Mouse (Mus musculus) liver, adult 2 months (tissue): ENCODE measurements at regions not wholly inside any gene's neighbourhood (a gene's known extent, or its start where the extent isn't known, plus 50 kb on each side); places are given as distances from the start of the nearest gene placed in this dataset.

Source experiments
- DNase-seq: peaks from one replicate; pipeline ENCODE4 v3.0.0-alpha.2; 2011; ENCODE audit warnings: low read depth, low spot score; ENCODE audit errors: extremely low read depth
- H3K27ac ChIP-seq: fragments of 200-500 bp; replicated peaks from 2 replicates; pipeline ENCODE4 v1.5.1; 2012; ENCODE audit warnings: low read depth, mild to moderate bottlenecking, control low read depth, inconsistent platforms, low read length; ENCODE audit not compliant: insufficient read depth
- H3K27me3 ChIP-seq: fragments of 200-500 bp; 2 replicates; pipeline ENCODE4 v1.6.1; 2012; ENCODE audit warnings: mild to moderate bottlenecking, moderate library complexity, low read length, inconsistent platforms; ENCODE audit not compliant: control insufficient read depth, insufficient read depth
- H3K36me3 ChIP-seq: fragments of 200-500 bp; 2 replicates; pipeline ENCODE4 v1.6.1; 2012; ENCODE audit warnings: low read length, inconsistent platforms; ENCODE audit not compliant: control insufficient read depth, insufficient read depth
- H3K4me1 ChIP-seq: fragments of 200-500 bp; 2 replicates; pipeline ENCODE4 v1.6.1; 2011; ENCODE audit warnings: low read length; ENCODE audit not compliant: control insufficient read depth, insufficient read depth
- H3K4me3 ChIP-seq: fragments of 200-500 bp; 2 replicates; pipeline ENCODE4 v1.5.1; 2011; ENCODE audit warnings: low read depth, mild to moderate bottlenecking, control low read depth, low read length, moderate library complexity; ENCODE audit not compliant: insufficient read depth
- H3K79me2 ChIP-seq: fragments of 200-500 bp; 2 replicates; pipeline ENCODE4 v1.6.1; 2012; ENCODE audit warnings: inconsistent platforms, mild to moderate bottlenecking, low read length, moderate library complexity; ENCODE audit not compliant: control insufficient read depth, insufficient read depth
- H3K9ac ChIP-seq: fragments of 200-500 bp; 2 replicates; pipeline ENCODE4 v1.6.1; 2012; ENCODE audit warnings: low read depth, mild to moderate bottlenecking, control low read depth, inconsistent platforms, low read length
- CTCF ChIP-seq: fragments of 200-500 bp; IDR thresholded peaks from 2 replicates; pipeline ENCODE4 v1.5.1; 2011; ENCODE audit warnings: low read depth, low read length, control low read depth
- POLR2A ChIP-seq: fragments of 200-500 bp; IDR thresholded peaks from 2 replicates; pipeline ENCODE4 v1.6.1; 2011; ENCODE audit warnings: low read length, control low read depth; ENCODE audit not compliant: insufficient read depth; ENCODE audit errors: extremely low read depth
- WGBS: fragments of 180-500 bp; shearing (Covaris S2); methylation state at CpG from one replicate; pipeline ENCODE4 v1.1.7; 2018; 5-methylcytosine and 5-hydroxymethylcytosine counted together

- Histone ChIP-seq H3K36me3 (no peaks in the 10 kb centered on the region), H3K27me3 (no peaks in the 10 kb centered on the region), H3K4me3 (no peak overlapping the region), H3K4me1 (no peaks in the 10 kb centered on the region), H3K79me2 (no peaks in the 10 kb centered on the region), H3K27ac (no peak overlapping the region), H3K9ac (no peak overlapping the region)
- TF ChIP-seq CTCF: no peak
- no peak for TF ChIP-seq POLR2A
- no peak for DNase-seq
- 89% methylated on average over 9 of the region's 9 CpGs for WGBS
Measured at GRCm38 (mm10) chr9:61533237-61533636, 161.1 kb downstream of the Tle3 start.

GRCm38 (mm10) chr9:61530263-61531045, 158.3 kb downstream of the Tle3 start:
- Histone ChIP-seq H3K4me3 (no peak overlapping the region), H3K9ac (no peak overlapping the region), H3K27me3 (no peaks in the 10 kb centered on the region), H3K4me1 (no peaks in the 10 kb centered on the region), H3K27ac (no peak overlapping the region), H3K36me3 (no peaks in the 10 kb centered on the region), H3K79me2 (no peaks in the 10 kb centered on the region)
- TF ChIP-seq CTCF (no peak), POLR2A (no peak)
- no peak for DNase-seq
- 85% methylated on average over 4 of the region's 4 CpGs for WGBS

- H3K4me3 ChIP-seq: no peak overlapping the region
- no peaks in the 10 kb centered on the region for H3K36me3 ChIP-seq
- H3K9ac ChIP-seq: no peak overlapping the region
- no peaks in the 10 kb centered on the region for H3K4me1 ChIP-seq
- no peaks in the 10 kb centered on the region for H3K27me3 ChIP-seq
- no peak for TF ChIP-seq POLR2A
- no peak overlapping the region for H3K27ac ChIP-seq
- 79% methylated on average over 12 of the region's 12 CpGs for WGBS
- H3K79me2 ChIP-seq: no peaks in the 10 kb centered on the region
- no peak for DNase-seq
Measured at GRCm38 (mm10) chr9:61528286-61528865, 156.2 kb downstream of the Tle3 start.

- Histone ChIP-seq H3K4me3 (no peak overlapping the region), H3K27me3 (no peaks in the 10 kb centered on the region), H3K27ac (no peak overlapping the region), H3K9ac (no peak overlapping the region), H3K4me1 (no peaks in the 10 kb centered on the region), H3K36me3 (no peaks in the 10 kb centered on the region), H3K79me2 (no peaks in the 10 kb centered on the region)
- WGBS: 67% methylated on average over 5 of the region's 5 CpGs
- no peak for DNase-seq
- TF ChIP-seq CTCF (no peak), POLR2A (no peak)
Measured at GRCm38 (mm10) chr9:61527491-61528056, 155.4 kb downstream of the Tle3 start.

GRCm38 (mm10) chr9:61520136-61520535, 148.0 kb downstream of the Tle3 start:
- H3K79me2 ChIP-seq: no peaks in the 10 kb centered on the region
- H3K36me3 ChIP-seq: no peaks in the 10 kb centered on the region
- no peak for TF ChIP-seq POLR2A
- no peak for TF ChIP-seq CTCF
- no peaks in the 10 kb centered on the region for H3K4me1 ChIP-seq
- WGBS: 90% methylated on average over 5 of the region's 5 CpGs
- DNase-seq: no peak
- no peak overlapping the region for H3K27ac ChIP-seq
- H3K4me3 ChIP-seq: no peak overlapping the region
- no peaks in the 10 kb centered on the region for H3K27me3 ChIP-seq
- H3K9ac ChIP-seq: no peak overlapping the region

- Histone ChIP-seq H3K27me3 (no peaks in the 10 kb centered on the region), H3K4me3 (no peak overlapping the region), H3K9ac (no peak overlapping the region), H3K27ac (no peak overlapping the region), H3K36me3 (no peaks in the 10 kb centered on the region), H3K79me2 (no peaks in the 10 kb centered on the region), H3K4me1 (no peaks in the 10 kb centered on the region)
- TF ChIP-seq POLR2A (no peak), CTCF (no peak)
- WGBS: 93% methylated on average over 7 of the region's 7 CpGs
- no peak for DNase-seq
Measured at GRCm38 (mm10) chr9:61517906-61518305, 145.7 kb downstream of the Tle3 start.
